Mouse (Mus musculus) gastrocnemius, postnatal 25 days (tissue): ENCODE measurements at regions not wholly inside any gene's neighbourhood (a gene's known extent, or its start where the extent isn't known, plus 50 kb on each side); places are given as distances from the start of the nearest gene placed in this dataset.
A peak's percentile ranks its signal among the peaks of the same experiment; 100 is the strongest.

Experiments used
- DNase-seq: peaks from one replicate; pipeline ENCODE4 v3.0.0; 2022

- no peak for DNase-seq
Observed at GRCm38 (mm10) chr2:92752156-92752555, 152.6 kb downstream of the Chst1 start.

- no peak for DNase-seq
Observed at GRCm38 (mm10) chr2:92752794-92753193, 153.3 kb downstream of the Chst1 start.

- DNase-seq: no peak
Observed at GRCm38 (mm10) chr2:92754505-92755280, 155.2 kb downstream of the Chst1 start.

GRCm38 (mm10) chr2:92756491-92756890, 157.0 kb downstream of the Chst1 start:
- no peak for DNase-seq

GRCm38 (mm10) chr2:92758775-92759174, 156.1 kb upstream of the Syt13 start:
- DNase-seq: no peak

GRCm38 (mm10) chr2:92763881-92764635, 150.8 kb upstream of the Syt13 start:
- no peak for DNase-seq

- no peak for DNase-seq
Observed at GRCm38 (mm10) chr2:92767476-92768005, 147.4 kb upstream of the Syt13 start.

- peak; percentile 19 for DNase-seq
Observed at GRCm38 (mm10) chr2:92768088-92768487, 146.8 kb upstream of the Syt13 start.

- no peak for DNase-seq
Observed at GRCm38 (mm10) chr2:92769061-92769460, 145.8 kb upstream of the Syt13 start.

GRCm38 (mm10) chr2:92770098-92770497, 144.8 kb upstream of the Syt13 start:
- no peak for DNase-seq

GRCm38 (mm10) chr2:92772623-92773022, 142.3 kb upstream of the Syt13 start:
- no peak for DNase-seq

- no peak for DNase-seq
Observed at GRCm38 (mm10) chr2:92776497-92776896, 138.4 kb upstream of the Syt13 start.

- no peak for DNase-seq
Observed at GRCm38 (mm10) chr2:92779101-92779500, 135.8 kb upstream of the Syt13 start.

GRCm38 (mm10) chr2:92780021-92780420, 134.9 kb upstream of the Syt13 start:
- DNase-seq: no peak

- DNase-seq: no peak
Observed at GRCm38 (mm10) chr2:92781451-92781850, 133.4 kb upstream of the Syt13 start.

GRCm38 (mm10) chr2:92782621-92783020, 132.3 kb upstream of the Syt13 start:
- no peak for DNase-seq

- DNase-seq: no peak
Observed at GRCm38 (mm10) chr2:92784916-92785315, 130.0 kb upstream of the Syt13 start.

- DNase-seq: no peak
Observed at GRCm38 (mm10) chr2:92787925-92788410, 126.9 kb upstream of the Syt13 start.

GRCm38 (mm10) chr2:92788875-92789274, 126.0 kb upstream of the Syt13 start:
- no peak for DNase-seq

- DNase-seq: no peak
Observed at GRCm38 (mm10) chr2:92790374-92790773, 124.5 kb upstream of the Syt13 start.

GRCm38 (mm10) chr2:92799770-92800169, 115.1 kb upstream of the Syt13 start:
- no peak for DNase-seq

- no peak for DNase-seq
Observed at GRCm38 (mm10) chr2:92800667-92801066, 114.2 kb upstream of the Syt13 start.

GRCm38 (mm10) chr2:92804916-92805315, 110.0 kb upstream of the Syt13 start:
- DNase-seq: no peak
